Mouse (Mus musculus): ENCODE measurements around the gene Krtap26-1. TPM values are rescaled to one million over a fixed set of nuclear protein-coding genes. Genes with fewer than 3 reads are reported as not detected.
A peak's percentile ranks its signal among the peaks of the same experiment; 100 is the strongest.

The Krtap26-1 gene
- polyA plus RNA-seq, 1 experiment from 2014 or later = not detected

DNA sequence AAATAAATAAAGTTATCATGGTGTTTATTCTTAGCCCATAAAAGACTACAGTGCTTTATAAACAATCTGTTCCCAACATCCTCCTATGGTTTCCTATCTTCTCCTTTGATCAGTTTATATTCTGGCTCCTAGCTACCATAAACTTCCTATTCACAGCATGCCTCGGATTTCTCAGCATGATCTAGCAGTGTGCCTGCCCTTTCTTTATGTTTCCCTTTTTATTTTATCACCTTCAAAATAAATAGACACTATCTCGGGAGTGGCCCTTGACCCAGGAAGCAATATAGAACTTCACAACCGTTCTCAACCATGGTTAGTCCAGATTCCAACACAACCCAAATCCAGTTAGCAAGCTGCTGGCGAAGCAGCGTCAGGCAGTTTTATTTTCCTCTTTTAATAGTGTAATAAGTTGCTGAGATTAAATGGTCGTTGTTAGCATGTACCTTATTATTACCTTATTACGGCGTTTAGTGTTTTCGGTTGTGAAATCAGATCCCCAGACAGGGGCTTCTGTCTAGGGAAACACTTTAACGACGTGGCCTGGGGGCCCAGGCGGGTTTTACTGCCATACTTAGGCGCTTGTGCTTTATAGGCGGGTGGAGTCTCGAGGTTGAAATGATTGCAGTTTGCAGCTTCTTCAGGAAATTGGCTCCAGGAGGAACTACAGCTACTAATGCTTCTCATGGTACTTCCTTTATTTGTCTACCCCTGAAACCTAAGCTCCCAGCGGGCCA is 47.9 kb downstream of the Krtap26-1 start:
- peak overlapping the region; percentile 83 for H3K27ac ChIP-seq (ENCODE audit: low read length)
- H3K36me3 ChIP-seq (ENCODE audit: control insufficient read depth, insufficient read depth, low read length) = no peaks in the 10 kb centered on the region
- ATAC-seq = peak; percentile 94
- H3K4me3 ChIP-seq (ENCODE audit: low read length) = no peak overlapping the region
- peak overlapping the region; percentile 11; the same call in 1 of the 2 replicates for H3K4me2 ChIP-seq (ENCODE audit: low read depth, low read length)
- H3K9ac ChIP-seq (ENCODE audit: low read depth, low read length) = no peak overlapping the region
- 30% methylated on average over 16 of the region's 16 CpGs for WGBS
- H3K27me3 ChIP-seq (replicated peaks; ENCODE audit: control insufficient read depth, insufficient read depth, low read length) = no peaks in the 10 kb centered on the region
- no peaks in the 10 kb centered on the region for H3K9me3 ChIP-seq (ENCODE audit: control insufficient read depth, low read length)
- peaks cover 2% of the 10 kb centered on the region; the same call in 1 of the 2 replicates for H3K4me1 ChIP-seq (ENCODE audit: control insufficient read depth, insufficient read depth, low read length)

Other genes with a start within 250 kb of the Krtap26-1 start
- not detected in 2 replicates for gene Cldn17, start 140.8 kb downstream of the Krtap26-1 start, polyA plus RNA-seq (2015; fragmentation: Nextera tagmentation; extraction: Ambion mirVana)
- gene Cldn8, start 84.6 kb downstream of the Krtap26-1 start, polyA plus RNA-seq (2015; fragmentation: Nextera tagmentation; extraction: Ambion mirVana) = 107 and 111 TPM in 2 replicates
- not detected in 2 replicates for gene Krtap24-1, start 35.5 kb downstream of the Krtap26-1 start, polyA plus RNA-seq (2015; fragmentation: Nextera tagmentation; extraction: Ambion mirVana)
- gene 2310079G19Rik, start 20.1 kb downstream of the Krtap26-1 start, polyA plus RNA-seq (2015; fragmentation: Nextera tagmentation; extraction: Ambion mirVana) = not detected in 2 replicates
- gene Krtap27-1, start 23.9 kb upstream of the Krtap26-1 start, polyA plus RNA-seq (2015; fragmentation: Nextera tagmentation; extraction: Ambion mirVana) = not detected in 2 replicates
- gene 2310061N02Rik, start 60.2 kb upstream of the Krtap26-1 start, polyA plus RNA-seq (2015; fragmentation: Nextera tagmentation; extraction: Ambion mirVana) = not detected in 2 replicates
- gene Krtap13-1, start 81.1 kb upstream of the Krtap26-1 start, polyA plus RNA-seq (2015; fragmentation: Nextera tagmentation; extraction: Ambion mirVana) = not detected in 2 replicates
- gene Krtap13, start 103.8 kb upstream of the Krtap26-1 start, polyA plus RNA-seq (2015; fragmentation: Nextera tagmentation; extraction: Ambion mirVana) = 0.21 TPM in 1 of 2 replicates, not detected in the other
- 0.34 TPM in 1 of 2 replicates, not detected in the other for gene 2310034C09Rik, start 111.1 kb upstream of the Krtap26-1 start, polyA plus RNA-seq (2015; fragmentation: Nextera tagmentation; extraction: Ambion mirVana)
- gene 2310057N15Rik, start 126.4 kb upstream of the Krtap26-1 start, polyA plus RNA-seq (2015; fragmentation: Nextera tagmentation; extraction: Ambion mirVana) = not detected in 2 replicates
- gene Gm5965, start 130.1 kb upstream of the Krtap26-1 start, polyA plus RNA-seq (2015; fragmentation: Nextera tagmentation; extraction: Ambion mirVana) = not detected in 2 replicates
- gene Gm20741, start 164.4 kb upstream of the Krtap26-1 start, polyA plus RNA-seq (2015; fragmentation: Nextera tagmentation; extraction: Ambion mirVana) = not detected in 2 replicates
- not detected in 2 replicates for gene Krtap15, start 172.4 kb upstream of the Krtap26-1 start, polyA plus RNA-seq (2015; fragmentation: Nextera tagmentation; extraction: Ambion mirVana)
- gene Krtap14, start 178.3 kb upstream of the Krtap26-1 start, polyA plus RNA-seq (2015; fragmentation: Nextera tagmentation; extraction: Ambion mirVana) = not detected in 2 replicates
- not detected in 2 replicates for gene Krtap19-1, start 221.6 kb upstream of the Krtap26-1 start, polyA plus RNA-seq (2015; fragmentation: Nextera tagmentation; extraction: Ambion mirVana)
- gene Krtap19-2, start 226.5 kb upstream of the Krtap26-1 start, polyA plus RNA-seq (2015; fragmentation: Nextera tagmentation; extraction: Ambion mirVana) = not detected in 2 replicates
- not detected in 2 replicates for gene Krtap19-3, start 230.2 kb upstream of the Krtap26-1 start, polyA plus RNA-seq (2015; fragmentation: Nextera tagmentation; extraction: Ambion mirVana)
- not detected in 2 replicates for gene Krtap19-4, start 237.3 kb upstream of the Krtap26-1 start, polyA plus RNA-seq (2015; fragmentation: Nextera tagmentation; extraction: Ambion mirVana)
- gene Krtap19-5, start 248.7 kb upstream of the Krtap26-1 start, polyA plus RNA-seq (2015; fragmentation: Nextera tagmentation; extraction: Ambion mirVana) = not detected in 2 replicates